In genomic region chr6:126497878-126498277, GRCm38 (mm10) we compare ENCODE assay signal across 9 mouse cellular contexts. TPM values are rescaled to one million over a fixed set of nuclear protein-coding genes. Genes with fewer than 3 reads are reported as not detected.
A peak's percentile ranks its signal among the peaks of the same experiment; 100 is the strongest.
DNase-seq lines count a peak whose midpoint lies in the region; ATAC-seq and TF ChIP-seq lines count a peak whose summit lies in the region.
"Had no signal": no experiment of that assay in that cellular context is flagged by ENCODE, and none has a peak within 500 bp of the region (broad histone marks: within the 10 kb centered on the region; RNA-seq: fewer than 3 reads in every experiment).

No protein-coding gene starts in this region.

- no peak overlapping the region for H3K27ac ChIP-seq in forebrain, embryonic 10.5 days
- no peak overlapping the region for H3K27ac ChIP-seq in forebrain, embryonic 15.5 days (replicated peaks)
- H3K27ac ChIP-seq in forebrain, postnatal 0 days (ENCODE audit: low read depth, low read length) = no peak overlapping the region
- no peak overlapping the region for H3K27ac ChIP-seq in layer of hippocampus, adult 2 months

- H3K4me3 ChIP-seq in forebrain, embryonic 10.5 days = no peak overlapping the region
- no peak overlapping the region for H3K4me3 ChIP-seq in forebrain, embryonic 15.5 days
- H3K4me3 ChIP-seq in forebrain, postnatal 0 days (ENCODE audit: low read depth, low read length) = no peak overlapping the region
- no peak overlapping the region for H3K4me3 ChIP-seq in layer of hippocampus, adult 2 months

- no peak overlapping the region for H3K9ac ChIP-seq in forebrain, embryonic 15.5 days (replicated peaks)
- H3K9ac ChIP-seq in forebrain, postnatal 0 days = no peak overlapping the region

- peak; percentile 88 for TF ChIP-seq CTCF in forebrain, postnatal 0 days (IDR thresholded peaks at IDR 0.05; ENCODE audit: low read depth)
- TF ChIP-seq CTCF in layer of hippocampus, adult 2 months (conservative IDR thresholded peaks at IDR 0.05) = peak; percentile 90

- H3K27me3 ChIP-seq in forebrain, embryonic 10.5 days (ENCODE audit: poor library complexity, severe bottlenecking) = peaks cover 23% of the 10 kb centered on the region
- H3K27me3 ChIP-seq in forebrain, embryonic 15.5 days = no peaks in the 10 kb centered on the region
- H3K27me3 ChIP-seq in forebrain, postnatal 0 days (ENCODE audit: insufficient read depth, low read length) = no peaks in the 10 kb centered on the region

- DNase-seq in forebrain, embryonic 10.5 days (ENCODE audit: extremely low spot score, low spot score) = peak; percentile 36
- DNase-seq in 3T3-L1 (ENCODE audit: low read depth, low spot score) = peak; percentile 69
- peak; percentile 76 for DNase-seq in brain, adult 2 months (ENCODE audit: low read depth, low spot score)
- DNase-seq in forebrain, postnatal 0 days = peak; percentile 79
- peak; percentile 26 to 59 for DNase-seq in layer of hippocampus, adult 2 months (ENCODE audit: low spot score in 2 of 2)
- DNase-seq in lung, postnatal 4 days = peak; percentile 37 to 58
- DNase-seq in T-cell, adult 2 months (ENCODE audit: low spot score) = no peak

- H3K36me3 ChIP-seq in forebrain, embryonic 10.5 days (replicated peaks) = no peaks in the 10 kb centered on the region
- no peaks in the 10 kb centered on the region for H3K36me3 ChIP-seq in forebrain, embryonic 15.5 days
- H3K36me3 ChIP-seq in forebrain, postnatal 0 days (ENCODE audit: insufficient read depth) = no peaks in the 10 kb centered on the region

- WGBS in forebrain, embryonic 10.5 days = 57% methylated on average over 5 of the region's 5 CpGs
- 57% methylated on average over 5 of the region's 5 CpGs for WGBS in forebrain, embryonic 15.5 days
- 53% methylated on average over 5 of the region's 5 CpGs for WGBS in forebrain, postnatal 0 days

- no peak; the same call in 1 of the 2 replicates for ATAC-seq in forebrain, embryonic 15.5 days (replicated peaks)
- ATAC-seq in forebrain, postnatal 0 days = peak; percentile 68

- peaks cover 31% of the 10 kb centered on the region for H3K4me1 ChIP-seq in forebrain, embryonic 10.5 days
- no peaks in the 10 kb centered on the region for H3K4me1 ChIP-seq in forebrain, embryonic 15.5 days
- 0 out of 2 replicates have a peak, but pooled peaks cover 7% of the 10 kb centered on the region for H3K4me1 ChIP-seq in forebrain, postnatal 0 days (ENCODE audit: insufficient read depth)

- H3K9me3 ChIP-seq in forebrain, embryonic 10.5 days = peaks cover 3% of the 10 kb centered on the region; the same call in 1 of the 2 replicates
- H3K9me3 ChIP-seq in forebrain, embryonic 15.5 days = no peaks in the 10 kb centered on the region
- no peaks in the 10 kb centered on the region for H3K9me3 ChIP-seq in forebrain, postnatal 0 days (ENCODE audit: low read length)

- no peak overlapping the region for H3K4me2 ChIP-seq in forebrain, embryonic 15.5 days (replicated peaks)
- H3K4me2 ChIP-seq in forebrain, postnatal 0 days (ENCODE audit: low read depth) = no peak overlapping the region

RNA-seq across cellular contexts. Expression of gene Kcna5, which starts 37.3 kb away (rescaled TPM):
- polyA plus RNA-seq in forebrain, embryonic 10.5 days (2016; fragmentation: Nextera tagmentation; extraction: Ambion mirVana) = 1.5 and 2.1 TPM in 2 replicates
- 1.3 and 2.4 TPM in 2 replicates for polyA plus RNA-seq in forebrain, embryonic 15.5 days (2015; fragmentation: Nextera tagmentation; extraction: Ambion mirVana)
- 4.2 and 8.0 TPM in 2 replicates for total RNA-seq in forebrain, postnatal 0 days (2014; rRNA removed)
- 2.4 and 3.7 TPM in 2 replicates for polyA plus RNA-seq in forebrain, postnatal 0 days (2015; fragmentation: Nextera tagmentation; extraction: Ambion mirVana)
- total RNA-seq in layer of hippocampus, adult 2 months (2021) = 1 to 10 TPM; 1.5 to 1.6 TPM
- total RNA-seq: neutrophil, adult 5-6 weeks had no signal
